Mouse (Mus musculus) lung, embryonic 15.5 days (tissue): Measurements from ENCODE around the gene Ndufs2. TPM values are rescaled to one million over a fixed set of nuclear protein-coding genes. Genes with fewer than 3 reads are reported as not detected.

Experiments used
- ATAC-seq: fragments of 200-750 bp; cut with Nextera tagmentation; 2 replicates; pipeline ENCODE4 v1.8.0; 2017; ENCODE audit warnings: moderate number of reproducible peaks, borderline replicate concordance; ENCODE audit not compliant: low FRiP score, low TSS enrichment; ENCODE audit errors: extremely low read depth
- H3K27ac ChIP-seq: fragments of 300-500 bp; sonication (generic); 2 replicates; pipeline ENCODE4 v1.5.1; 2015; ENCODE audit warnings: moderate library complexity, mild to moderate bottlenecking, inconsistent platforms
- H3K27me3 ChIP-seq: fragments of 300-500 bp; sonication (generic); 2 replicates; pipeline ENCODE4 v1.6.1; 2015; ENCODE audit warnings: inconsistent platforms
- H3K36me3 ChIP-seq: fragments of 300-500 bp; sonication (generic); 2 replicates; pipeline ENCODE4 v1.6.1; 2015; ENCODE audit warnings: inconsistent platforms
- H3K4me1 ChIP-seq: fragments of 300-500 bp; sonication (generic); 2 replicates; pipeline ENCODE4 v1.6.1; 2015; ENCODE audit warnings: inconsistent platforms
- H3K4me2 ChIP-seq: fragments of 300-500 bp; sonication (generic); 2 replicates; pipeline ENCODE4 v1.6.1; 2015; ENCODE audit warnings: inconsistent platforms, mild to moderate bottlenecking, moderate library complexity
- H3K4me3 ChIP-seq: fragments of 300-500 bp; sonication (generic); 2 replicates; pipeline ENCODE4 v1.5.1; 2015; ENCODE audit warnings: mild to moderate bottlenecking, inconsistent platforms
- H3K9ac ChIP-seq: fragments of 300-500 bp; sonication (generic); 2 replicates; pipeline ENCODE4 v1.6.1; 2015; ENCODE audit warnings: inconsistent platforms
- H3K9me3 ChIP-seq: fragments of 300-500 bp; sonication (generic); 2 replicates; pipeline ENCODE4 v1.6.1; 2016; ENCODE audit warnings: inconsistent platforms
- WGBS: fragments of 180-500 bp; shearing (Covaris S2); methylation state at CpG from one replicate; pipeline ENCODE4 v1.1.7; 2015; 5-methylcytosine and 5-hydroxymethylcytosine counted together
- polyA plus RNA-seq: library from polyadenylated mRNA; unstranded; fragments of >200 nt; fragmentation: Nextera tagmentation; extraction: Ambion mirVana; gene quantifications from 2 replicates; pipeline ENCODE4 v1.2.1, GENCODE M21; 2015

Ndufs2 gene
- polyA plus RNA-seq, 1 experiment from 2014 or later = 241 TPM

DNA sequence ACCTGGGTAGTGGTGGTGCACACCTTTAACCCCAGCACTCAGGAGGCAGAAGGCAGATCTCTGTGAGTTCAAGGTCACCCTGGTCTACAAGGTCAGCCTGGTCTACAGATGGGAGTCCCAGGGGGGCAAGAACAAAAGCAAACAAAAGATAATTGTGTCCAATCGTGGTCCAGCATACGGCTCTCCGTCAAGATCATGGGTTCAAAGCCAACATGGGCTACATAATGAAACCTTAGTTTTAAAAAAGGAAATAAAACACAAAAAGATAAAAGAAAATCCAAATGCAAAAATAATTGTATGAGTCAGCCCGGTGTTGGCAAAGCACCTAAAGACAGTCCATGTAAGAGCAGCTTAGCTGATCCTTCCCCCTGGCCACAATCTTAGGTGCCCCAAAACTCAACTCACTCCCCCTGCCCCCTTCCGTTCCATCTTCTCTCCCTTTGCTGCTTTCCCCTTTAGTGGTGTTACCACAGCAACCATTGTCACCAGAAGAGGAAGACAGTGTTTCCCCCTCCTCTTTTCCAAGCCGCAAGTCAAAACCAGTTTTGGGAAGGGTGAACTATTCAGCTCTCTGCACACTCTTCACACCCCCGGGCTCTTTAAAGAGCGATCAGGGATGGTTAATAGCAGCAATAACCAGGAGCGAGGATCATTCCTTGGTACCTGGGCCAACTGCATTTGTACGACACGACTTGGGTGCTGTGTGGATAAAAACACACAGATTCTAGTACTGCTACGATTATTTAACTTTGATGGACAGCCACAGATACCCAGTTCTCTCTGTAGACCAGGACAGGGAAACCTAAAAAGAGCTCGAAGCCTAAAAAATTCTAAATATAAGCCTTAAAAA, 63.1 kb downstream of the Ndufs2 start:
- Histone ChIP-seq H3K27ac (no peak overlapping the region), H3K4me3 (no peak overlapping the region), H3K4me2 (no peak overlapping the region), H3K4me1 (peaks cover 14% of the 10 kb centered on the region), H3K9me3 (no peaks in the 10 kb centered on the region), H3K36me3 (no peaks in the 10 kb centered on the region), H3K9ac (no peak overlapping the region), H3K27me3 (peaks cover 16% of the 10 kb centered on the region)
- ATAC-seq = no peak
- 72% methylated on average over 13 of the region's 13 CpGs for WGBS

DNA sequence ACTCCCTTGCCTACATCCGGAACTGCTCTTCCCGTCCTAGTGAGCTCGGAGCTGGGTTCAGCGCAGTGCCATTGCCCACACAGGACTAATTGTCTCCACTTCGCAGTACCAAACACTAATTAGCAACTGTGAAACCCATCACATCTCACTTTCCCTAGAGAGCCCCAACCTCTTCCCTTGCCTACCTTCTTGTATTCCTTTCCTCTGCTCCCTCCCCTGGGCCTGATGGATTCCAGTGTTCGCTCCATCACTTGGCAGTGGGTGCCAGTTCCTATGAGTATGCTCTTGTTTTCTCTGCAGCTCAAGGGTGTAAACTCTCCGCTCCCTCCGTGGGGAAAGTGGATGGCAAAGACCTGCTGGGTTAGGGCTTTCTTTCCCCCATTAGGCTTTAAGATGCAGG, 65.5 kb downstream of the Ndufs2 start:
- Histone ChIP-seq H3K4me1 (peaks cover 14% of the 10 kb centered on the region), H3K27ac (no peak overlapping the region), H3K36me3 (no peaks in the 10 kb centered on the region), H3K27me3 (no peaks in the 10 kb centered on the region), H3K4me2 (no peak overlapping the region), H3K9ac (no peak overlapping the region), H3K4me3 (no peak overlapping the region), H3K9me3 (no peaks in the 10 kb centered on the region)
- ATAC-seq = no peak
- 56% methylated on average over 8 of the region's 8 CpGs for WGBS

Other genes with a start within 250 kb of the Ndufs2 start
- 0.42 and 0.66 TPM in 2 replicates for gene Fcgr4, start 232.5 kb downstream of the Ndufs2 start, polyA plus RNA-seq
- gene Fcgr3, start 186.5 kb downstream of the Ndufs2 start, polyA plus RNA-seq = 13.2 and 15.1 TPM in 2 replicates
- 7.2 and 8.3 TPM in 2 replicates for gene Cfap126, start 137.5 kb downstream of the Ndufs2 start, polyA plus RNA-seq
- gene Sdhc, start 100.8 kb downstream of the Ndufs2 start, polyA plus RNA-seq = 256 and 267 TPM in 2 replicates
- gene Mpz, start 100.7 kb downstream of the Ndufs2 start, polyA plus RNA-seq = 0.69 and 1.0 TPM in 2 replicates
- gene Pcp4l1, start 55.1 kb downstream of the Ndufs2 start, polyA plus RNA-seq = 5.0 and 5.9 TPM in 2 replicates
- 0.20 and 0.33 TPM in 2 replicates for gene Nr1i3, start 37.4 kb downstream of the Ndufs2 start, polyA plus RNA-seq
- 34.9 and 35.4 TPM in 2 replicates for gene Tomm40l, start 28.9 kb downstream of the Ndufs2 start, polyA plus RNA-seq
- 9.5 and 38.1 TPM in 2 replicates for gene Apoa2, start 26.3 kb downstream of the Ndufs2 start, polyA plus RNA-seq
- 46.3 and 46.7 TPM in 2 replicates for gene Fcer1g, start 17.0 kb downstream of the Ndufs2 start, polyA plus RNA-seq
- 7.4 and 9.6 TPM in 2 replicates for gene Adamts4, start 967 bp downstream of the Ndufs2 start, polyA plus RNA-seq
- 81.2 and 87.2 TPM in 2 replicates for gene B4galt3, start 18.9 kb upstream of the Ndufs2 start, polyA plus RNA-seq
- gene Ppox, start 29.8 kb upstream of the Ndufs2 start, polyA plus RNA-seq = 49.3 and 50.6 TPM in 2 replicates
- 84.4 and 89.7 TPM in 2 replicates for gene Usp21, start 36.6 kb upstream of the Ndufs2 start, polyA plus RNA-seq
- gene Ufc1, start 43.6 kb upstream of the Ndufs2 start, polyA plus RNA-seq = 105 and 109 TPM in 2 replicates
- 49.5 and 50.5 TPM in 2 replicates for gene Dedd, start 77.8 kb upstream of the Ndufs2 start, polyA plus RNA-seq
- gene Nit1, start 94.3 kb upstream of the Ndufs2 start, polyA plus RNA-seq = 38.3 and 42.6 TPM in 2 replicates
- 83.8 and 91.3 TPM in 2 replicates for gene Pfdn2, start 94.3 kb upstream of the Ndufs2 start, polyA plus RNA-seq
- gene Klhdc9, start 109.4 kb upstream of the Ndufs2 start, polyA plus RNA-seq = 2.1 and 2.6 TPM in 2 replicates
- 5.1 and 7.3 TPM in 2 replicates for gene Nectin4, start 118.7 kb upstream of the Ndufs2 start, polyA plus RNA-seq
- gene Arhgap30, start 137.6 kb upstream of the Ndufs2 start, polyA plus RNA-seq = 2.2 and 3.4 TPM in 2 replicates
- 72.9 and 85.7 TPM in 2 replicates for gene Usf1, start 159.9 kb upstream of the Ndufs2 start, polyA plus RNA-seq
- gene Tstd1, start 167.5 kb upstream of the Ndufs2 start, polyA plus RNA-seq = 6.4 and 7.5 TPM in 2 replicates
- gene F11r, start 186.1 kb upstream of the Ndufs2 start, polyA plus RNA-seq = 102 and 115 TPM in 2 replicates